Mouse (Mus musculus) WW6 (cell line): ENCODE data around the gene Agbl2.

Experiments
- DNase-seq: peaks from one replicate; pipeline ENCODE4 v3.0.0-alpha.2; 2013; ENCODE audit warnings: low read depth, low spot score

Gene Agbl2

DNA sequence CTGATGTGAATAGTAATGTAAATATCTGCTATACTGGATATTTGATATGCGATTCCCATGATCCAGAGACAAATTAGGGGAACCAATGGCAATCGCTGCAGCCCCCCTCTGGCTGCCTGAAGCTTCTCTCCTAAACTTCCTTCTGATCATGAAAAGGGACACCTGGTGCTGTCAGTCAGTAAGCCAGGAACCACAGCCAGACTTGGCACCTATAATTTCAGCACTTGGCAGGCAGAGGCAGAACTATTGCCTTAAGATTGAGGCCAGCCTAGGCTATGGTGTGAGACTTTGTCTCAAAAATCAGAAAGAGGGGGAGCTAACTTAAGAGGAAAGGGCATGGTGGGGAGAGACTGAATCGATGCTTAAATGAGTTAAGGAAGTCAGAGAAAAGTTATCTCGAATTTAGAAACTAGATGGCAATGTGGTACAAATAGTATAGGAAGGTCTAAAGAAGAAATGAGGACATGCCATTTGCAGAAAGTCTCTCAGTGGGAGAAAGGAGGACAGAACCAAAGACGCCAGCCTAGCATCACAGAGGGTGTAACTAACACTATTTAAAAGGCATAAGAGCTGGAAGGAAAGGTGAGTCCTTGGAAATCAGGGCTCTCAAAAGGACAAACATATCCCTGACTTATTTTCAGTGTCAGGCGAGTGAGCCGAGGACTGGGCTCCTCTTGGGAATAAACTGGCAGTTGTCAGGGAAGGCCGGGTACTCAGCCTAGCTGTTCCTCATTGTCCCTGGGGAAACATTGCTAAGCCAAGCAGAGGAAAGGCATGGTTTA is 88.8 kb downstream of the Agbl2 start:
- no peak for DNase-seq

DNA sequence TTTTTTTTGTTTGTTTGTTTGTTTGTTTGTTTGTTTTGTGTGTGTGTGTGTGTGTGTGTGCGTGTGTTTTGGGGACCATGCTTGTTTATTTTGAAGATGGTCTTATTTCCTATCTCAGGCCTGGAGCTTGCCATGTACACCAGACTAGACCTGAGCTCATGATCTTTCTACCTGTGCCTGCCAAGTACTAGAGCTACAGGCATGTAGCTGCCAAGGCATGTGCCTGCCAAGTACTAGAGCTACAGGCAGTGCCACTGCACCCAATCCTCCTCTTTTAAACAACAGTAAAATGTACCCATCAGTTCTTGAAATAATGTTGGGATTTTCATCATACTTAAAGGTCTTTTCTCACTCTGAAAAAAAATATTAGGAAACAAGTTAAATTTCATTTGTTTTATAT is 91.5 kb downstream of the Agbl2 start:
- DNase-seq: no peak

- no peak for DNase-seq
Measured at GRCm38 (mm10) chr2:90875239-90875638, 92.7 kb downstream of the Agbl2 start.

GRCm38 (mm10) chr2:90877584-90878259 is 95.2 kb downstream of the Agbl2 start:
- no peak for DNase-seq

DNA sequence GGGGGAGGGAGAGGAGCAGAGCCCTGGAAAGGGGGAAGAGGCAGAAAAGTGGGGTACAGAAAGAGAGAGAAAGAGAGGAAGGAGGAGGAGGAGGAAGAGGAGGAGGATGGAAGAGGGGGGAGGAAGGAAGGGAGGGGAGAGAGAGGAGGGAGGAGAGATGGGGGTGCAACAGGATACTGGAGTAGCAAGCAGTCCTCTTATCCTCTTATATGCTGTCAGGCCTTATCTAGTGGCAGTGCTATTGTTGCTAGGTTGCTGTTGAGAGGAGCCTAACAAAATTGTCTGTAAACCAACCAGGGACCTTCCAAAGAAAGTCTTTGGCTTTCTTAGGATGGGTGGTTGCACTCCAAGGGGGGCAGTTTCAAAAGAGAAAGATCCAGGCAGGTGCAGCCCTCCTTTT is 96.9 kb downstream of the Agbl2 start:
- no peak for DNase-seq

DNA sequence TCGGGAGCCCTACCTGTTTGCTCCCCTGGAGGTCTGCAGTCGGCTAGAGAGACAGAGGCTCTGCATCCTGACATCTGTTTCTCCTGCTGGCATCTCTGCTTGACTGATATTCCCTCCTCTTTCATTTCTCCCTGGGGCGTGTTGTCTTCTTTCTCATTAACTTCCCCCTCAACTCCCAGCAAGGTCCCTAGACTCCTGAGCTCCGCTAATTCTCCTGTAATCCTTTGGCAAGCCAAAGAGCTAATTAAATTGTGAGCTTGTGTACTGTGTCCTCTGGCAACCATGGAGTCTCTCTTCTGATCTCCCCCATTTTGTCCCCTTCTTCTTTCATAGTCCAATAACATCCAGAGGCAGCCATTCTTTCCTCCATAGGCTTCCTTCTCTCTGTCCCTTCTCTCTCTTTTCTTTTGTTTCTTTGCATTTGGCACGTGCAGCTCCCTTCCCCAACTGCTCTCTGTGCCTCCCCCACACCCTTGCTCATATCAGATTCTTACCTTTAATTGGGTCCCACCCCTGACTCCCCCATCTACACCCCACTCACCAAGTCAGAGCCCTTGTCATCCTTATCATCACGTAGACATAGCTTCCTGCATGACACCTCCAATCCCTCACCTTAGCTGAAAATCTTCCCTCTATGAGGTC is 97.7 kb downstream of the Agbl2 start:
- no peak for DNase-seq

DNA sequence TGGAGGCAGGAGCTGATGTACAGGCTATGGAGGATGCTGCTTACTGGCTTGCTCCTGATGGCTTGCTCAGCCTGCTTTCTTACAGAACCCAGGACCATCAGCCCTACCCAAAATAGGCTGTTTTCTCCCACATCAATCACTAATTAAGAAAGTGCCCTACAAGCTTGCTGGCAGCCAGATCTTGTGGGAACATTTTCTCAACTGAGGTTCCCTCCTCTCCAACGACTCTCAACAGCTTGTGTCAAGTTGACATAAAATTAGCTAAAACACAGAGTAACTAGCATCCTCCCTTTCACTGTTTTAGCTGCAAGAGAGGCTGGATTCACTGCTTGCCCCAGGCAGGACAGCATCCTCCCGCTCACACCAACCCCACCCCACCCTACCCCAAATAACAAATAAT is 99.3 kb downstream of the Agbl2 start:
- no peak for DNase-seq
